Mouse (Mus musculus) induced T-regulatory cell, adult 2 months (primary cell): ENCODE results near the gene Pi4kb.

Experiments
- DNase-seq: peaks from one replicate; pipeline ENCODE4 v3.0.0-alpha.2; 2012; ENCODE audit warnings: low read depth

The Pi4kb gene

GRCm38 (mm10) chr3:95056275-95056674 is 81.7 kb downstream of the Pi4kb start:
- no peak for DNase-seq
